8 mouse cellular contexts compared by ENCODE assay signal in genomic region chr3:51364703-51365516, GRCm38 (mm10). TPM values are rescaled to one million over a fixed set of nuclear protein-coding genes. Genes with fewer than 3 reads are reported as not detected.
DNase-seq lines count a peak whose midpoint lies in the region; ATAC-seq lines count a peak whose summit lies in the region.

No protein-coding gene starts in this region.

- H3K4me3 ChIP-seq in embryonic facial prominence, embryonic 12.5 days: peak overlapping the region; percentile 46
- peak overlapping the region; percentile 56 for H3K4me3 ChIP-seq in limb, embryonic 10.5 days
- peak overlapping the region; percentile 34 for H3K4me3 ChIP-seq in midbrain, embryonic 11.5 days (ENCODE audit: low read depth, low read length)

- no peaks in the 10 kb centered on the region for H3K9me3 ChIP-seq in embryonic facial prominence, embryonic 12.5 days
- H3K9me3 ChIP-seq in limb, embryonic 10.5 days (replicated peaks): no peaks in the 10 kb centered on the region
- H3K9me3 ChIP-seq in midbrain, embryonic 11.5 days (ENCODE audit: control insufficient read depth, low read length): no peaks in the 10 kb centered on the region

- H3K4me2 ChIP-seq in embryonic facial prominence, embryonic 12.5 days (replicated peaks): peak overlapping the region; percentile 81
- H3K4me2 ChIP-seq in midbrain, embryonic 11.5 days: peak overlapping the region; percentile 57

- peak overlapping the region; percentile 59 for H3K9ac ChIP-seq in embryonic facial prominence, embryonic 12.5 days
- H3K9ac ChIP-seq in midbrain, embryonic 11.5 days (ENCODE audit: low read length): peak overlapping the region; percentile 58

- ATAC-seq in embryonic facial prominence, embryonic 12.5 days (ENCODE audit: insufficient number of reproducible peaks, insufficient read depth, low FRiP score, low TSS enrichment): peak; percentile 79
- peak; percentile 91 for ATAC-seq in midbrain, embryonic 11.5 days (ENCODE audit: low FRiP score)

- H3K4me1 ChIP-seq in embryonic facial prominence, embryonic 12.5 days: peaks cover 7% of the 10 kb centered on the region; the same call in 1 of the 2 replicates
- H3K4me1 ChIP-seq in limb, embryonic 10.5 days: peaks cover 19% of the 10 kb centered on the region
- H3K4me1 ChIP-seq in midbrain, embryonic 11.5 days (ENCODE audit: control insufficient read depth, insufficient read depth, low read length): peaks cover 3% of the 10 kb centered on the region; the same call in 1 of the 2 replicates

- WGBS in embryonic facial prominence, embryonic 12.5 days: 4% methylated on average over 31 of the region's 31 CpGs
- WGBS in limb, embryonic 10.5 days: 6% methylated on average over 31 of the region's 31 CpGs
- WGBS in midbrain, embryonic 11.5 days: 7% methylated on average over 31 of the region's 31 CpGs

- no peak overlapping the region for H3K27ac ChIP-seq in embryonic facial prominence, embryonic 12.5 days
- peak overlapping the region; percentile 72 for H3K27ac ChIP-seq in limb, embryonic 10.5 days
- no peak overlapping the region for H3K27ac ChIP-seq in midbrain, embryonic 11.5 days (ENCODE audit: low read depth, low read length)

- 0 out of 2 replicates have a peak, but pooled peaks cover 3% of the 10 kb centered on the region for H3K27me3 ChIP-seq in embryonic facial prominence, embryonic 12.5 days
- H3K27me3 ChIP-seq in limb, embryonic 10.5 days (ENCODE audit: low read depth, poor library complexity, severe bottlenecking): peaks cover 28% of the 10 kb centered on the region
- no peaks in the 10 kb centered on the region; the same call in 1 of the 2 replicates for H3K27me3 ChIP-seq in midbrain, embryonic 11.5 days (ENCODE audit: control insufficient read depth, insufficient read depth, low read length)

- DNase-seq in 3T3-L1 (ENCODE audit: low read depth, low spot score): peak; percentile 89
- DNase-seq in adrenal gland, postnatal 25 days: peak; percentile 66
- DNase-seq in heart, adult 18-20 months: peak; percentile 85 to 89
- peak; percentile 73 for DNase-seq in kidney, adult 18-20 months
- DNase-seq in limb, embryonic 10.5 days (ENCODE audit: low spot score): peak; percentile 74
- DNase-seq in midbrain, embryonic 11.5 days (ENCODE audit: low spot score, missing footprints): peak; percentile 98
- DNase-seq in right cerebral cortex, postnatal 4 days: peak; percentile 64

- H3K36me3 ChIP-seq in embryonic facial prominence, embryonic 12.5 days: no peaks in the 10 kb centered on the region
- no peaks in the 10 kb centered on the region for H3K36me3 ChIP-seq in limb, embryonic 10.5 days
- no peaks in the 10 kb centered on the region for H3K36me3 ChIP-seq in midbrain, embryonic 11.5 days (ENCODE audit: control insufficient read depth, insufficient read depth, low read length)

RNA-seq across cellular contexts. Expression of gene Elf2, which starts 24.4 kb away (rescaled TPM):
- total RNA-seq in adrenal gland, postnatal 25 days (2021): 84.4 and 88.0 TPM in 2 replicates
- 48.2 and 54.8 TPM in 2 replicates for polyA plus RNA-seq in embryonic facial prominence, embryonic 12.5 days (2016; fragmentation: Nextera tagmentation; extraction: Ambion mirVana)
- total RNA-seq in heart, adult 18-20 months (2021): 10 to 100 TPM; 54.7 to 57.0 TPM
- polyA plus RNA-seq in limb, embryonic 10.5 days (2016; fragmentation: Nextera tagmentation; extraction: Ambion mirVana): 39.8 and 44.3 TPM in 2 replicates
- 42.8 and 47.4 TPM in 2 replicates for polyA plus RNA-seq in midbrain, embryonic 11.5 days (2014; fragmentation: Nextera tagmentation; extraction: Ambion mirVana)

RNA-seq across cellular contexts. Expression of gene Mgarp, which starts 31.6 kb away (rescaled TPM):
- 637 and 688 TPM in 2 replicates for total RNA-seq in adrenal gland, postnatal 25 days (2021)
- polyA plus RNA-seq in embryonic facial prominence, embryonic 12.5 days (2016; fragmentation: Nextera tagmentation; extraction: Ambion mirVana): 8.6 and 12.6 TPM in 2 replicates
- under 1 TPM; 0.31 to 0.35 TPM for total RNA-seq in heart, adult 18-20 months (2021)
- 3.8 and 4.9 TPM in 2 replicates for polyA plus RNA-seq in limb, embryonic 10.5 days (2016; fragmentation: Nextera tagmentation; extraction: Ambion mirVana)
- polyA plus RNA-seq in midbrain, embryonic 11.5 days (2014; fragmentation: Nextera tagmentation; extraction: Ambion mirVana): 22.5 and 26.9 TPM in 2 replicates

RNA-seq across cellular contexts. Expression of gene Ndufc1, which starts 43.9 kb away (rescaled TPM):
- 716 and 732 TPM in 2 replicates for total RNA-seq in adrenal gland, postnatal 25 days (2021)
- 685 and 686 TPM in 2 replicates for polyA plus RNA-seq in embryonic facial prominence, embryonic 12.5 days (2016; fragmentation: Nextera tagmentation; extraction: Ambion mirVana)
- 1,000 to 10,000 TPM; 1,753 to 1,760 TPM for total RNA-seq in heart, adult 18-20 months (2021)
- 565 and 602 TPM in 2 replicates for polyA plus RNA-seq in limb, embryonic 10.5 days (2016; fragmentation: Nextera tagmentation; extraction: Ambion mirVana)
- polyA plus RNA-seq in midbrain, embryonic 11.5 days (2014; fragmentation: Nextera tagmentation; extraction: Ambion mirVana): 739 and 783 TPM in 2 replicates

RNA-seq across cellular contexts. Expression of gene Naa15, which starts 50.0 kb away (rescaled TPM):
- 56.0 and 65.8 TPM in 2 replicates for total RNA-seq in adrenal gland, postnatal 25 days (2021)
- polyA plus RNA-seq in embryonic facial prominence, embryonic 12.5 days (2016; fragmentation: Nextera tagmentation; extraction: Ambion mirVana): 58.0 and 65.4 TPM in 2 replicates
- total RNA-seq in heart, adult 18-20 months (2021): 10 to 100 TPM; 54.8 TPM
- 61.8 and 64.0 TPM in 2 replicates for polyA plus RNA-seq in limb, embryonic 10.5 days (2016; fragmentation: Nextera tagmentation; extraction: Ambion mirVana)
- 54.5 and 57.0 TPM in 2 replicates for polyA plus RNA-seq in midbrain, embryonic 11.5 days (2014; fragmentation: Nextera tagmentation; extraction: Ambion mirVana)
